Mouse (Mus musculus): ENCODE measurements around the gene Lamc1. TPM values are rescaled to one million over a fixed set of nuclear protein-coding genes. Genes with fewer than 3 reads are reported as not detected.

Gene Lamc1
- polyA plus RNA-seq, 2 experiments: 76.7 to 118 TPM

GRCm38 (mm10) chr1:153357218-153357617, 24.6 kb upstream of the Lamc1 start:
- no peak overlapping the region for H3K27ac ChIP-seq (replicated peaks; ENCODE audit: low read depth, low read length)
- no peaks in the 10 kb centered on the region for H3K36me3 ChIP-seq (ENCODE audit: control insufficient read depth, insufficient read depth, low read length)
- 100% methylated on average over 1 of the region's 1 CpGs for WGBS
- no peak for DNase-seq (ENCODE audit: low spot score)
- no peak overlapping the region for H3K4me3 ChIP-seq (replicated peaks; ENCODE audit: low read length)
- H3K27me3 ChIP-seq (ENCODE audit: control insufficient read depth, insufficient read depth, low read length): no peaks in the 10 kb centered on the region
- ATAC-seq (ENCODE audit: low FRiP score, low read depth): no peak
- no peaks in the 10 kb centered on the region for H3K9me3 ChIP-seq (ENCODE audit: control insufficient read depth, low read length)
- H3K4me1 ChIP-seq (ENCODE audit: control insufficient read depth, insufficient read depth, low read length): no peaks in the 10 kb centered on the region
- H3K9ac ChIP-seq (ENCODE audit: low read depth, low read length, severe bottlenecking): no peak overlapping the region
- no peak overlapping the region for H3K4me2 ChIP-seq (replicated peaks; ENCODE audit: low read depth, low read length, severe bottlenecking)
- no peak for TF ChIP-seq POLR2A (IDR thresholded peaks at IDR 0.05; ENCODE audit: borderline replicate concordance, extremely low read depth, insufficient read depth, insufficient read length)

DNA sequence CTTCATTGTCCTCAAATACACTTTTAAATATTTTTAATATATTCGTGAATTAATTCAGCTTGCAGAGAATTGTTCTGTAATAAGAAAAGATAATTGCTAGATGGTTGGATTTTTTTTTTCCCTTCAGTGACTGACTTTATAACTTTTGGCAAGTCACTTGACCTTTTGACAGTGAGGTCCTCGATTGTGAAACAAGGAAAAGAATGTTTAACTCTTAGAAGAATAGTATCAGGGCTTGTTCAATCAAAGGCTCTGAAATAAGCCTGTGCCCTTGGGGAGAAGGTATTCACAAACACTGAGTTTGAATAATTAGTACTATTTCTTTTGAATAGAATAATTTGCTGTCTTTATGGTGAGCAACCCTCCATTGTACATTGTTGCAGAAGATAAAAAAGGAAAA, 21.9 kb upstream of the Lamc1 start:
- no peak for DNase-seq (ENCODE audit: low spot score)
- Histone ChIP-seq H3K27ac (replicated peaks; ENCODE audit: low read depth, low read length) (no peak overlapping the region), H3K4me2 (replicated peaks; ENCODE audit: low read depth, low read length, severe bottlenecking) (no peak overlapping the region), H3K4me1 (ENCODE audit: control insufficient read depth, insufficient read depth, low read length) (no peaks in the 10 kb centered on the region), H3K4me3 (replicated peaks; ENCODE audit: low read length) (no peak overlapping the region), H3K36me3 (ENCODE audit: control insufficient read depth, insufficient read depth, low read length) (no peaks in the 10 kb centered on the region), H3K9me3 (ENCODE audit: control insufficient read depth, low read length) (no peaks in the 10 kb centered on the region), H3K27me3 (ENCODE audit: control insufficient read depth, insufficient read depth, low read length) (no peaks in the 10 kb centered on the region), H3K9ac (ENCODE audit: low read depth, low read length, severe bottlenecking) (no peak overlapping the region)
- no peak for TF ChIP-seq POLR2A (IDR thresholded peaks at IDR 0.05; ENCODE audit: borderline replicate concordance, extremely low read depth, insufficient read depth, insufficient read length)
- 53% methylated on average over 2 of the region's 2 CpGs for WGBS
- no peak for ATAC-seq (ENCODE audit: low FRiP score, low read depth)

DNA sequence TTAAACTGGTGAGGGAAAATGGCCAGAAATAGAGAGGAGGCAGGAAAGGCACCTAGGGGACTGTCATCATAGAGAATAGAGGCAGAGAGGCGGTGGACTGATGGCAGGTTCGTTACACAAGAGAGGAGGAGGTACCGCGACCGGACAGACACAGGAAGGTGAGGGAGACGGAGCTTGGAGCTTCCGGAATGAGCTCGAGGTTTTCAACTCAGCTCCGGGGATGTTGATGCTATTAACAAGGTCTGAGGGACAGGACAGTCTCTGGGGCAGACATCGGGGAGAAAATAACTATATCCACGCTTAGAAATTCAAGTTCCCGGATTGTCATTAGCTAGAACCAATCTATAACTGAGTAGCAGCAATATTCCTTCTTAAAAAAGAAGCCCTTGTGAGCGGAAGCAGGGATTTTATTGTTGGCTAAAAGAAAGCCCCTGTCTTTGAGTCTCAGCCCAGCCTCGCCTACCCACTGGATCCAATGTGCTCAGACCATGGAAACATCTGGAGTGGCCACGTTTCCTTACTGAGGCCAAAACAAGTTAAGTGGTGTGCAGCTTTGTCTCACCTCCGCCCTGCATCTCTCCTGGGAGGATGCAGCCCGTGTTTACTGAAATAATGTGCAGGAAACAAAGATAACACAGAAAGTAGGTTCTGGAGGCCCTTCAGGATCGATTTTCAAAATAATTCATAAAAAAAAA, 21.3 kb upstream of the Lamc1 start:
- Histone ChIP-seq H3K4me2 (replicated peaks; ENCODE audit: low read depth, low read length, severe bottlenecking) (no peak overlapping the region), H3K9ac (ENCODE audit: low read depth, low read length, severe bottlenecking) (no peak overlapping the region), H3K36me3 (ENCODE audit: control insufficient read depth, insufficient read depth, low read length) (no peaks in the 10 kb centered on the region), H3K9me3 (ENCODE audit: control insufficient read depth, low read length) (no peaks in the 10 kb centered on the region), H3K4me1 (ENCODE audit: control insufficient read depth, insufficient read depth, low read length) (no peaks in the 10 kb centered on the region), H3K4me3 (replicated peaks; ENCODE audit: low read length) (no peak overlapping the region), H3K27ac (replicated peaks; ENCODE audit: low read depth, low read length) (no peak overlapping the region; the same call in 1 of the 2 replicates), H3K27me3 (ENCODE audit: control insufficient read depth, insufficient read depth, low read length) (no peaks in the 10 kb centered on the region)
- DNase-seq (ENCODE audit: low spot score) (peak; percentile 8), ATAC-seq (ENCODE audit: low FRiP score, low read depth) (no peak)
- no peak for TF ChIP-seq POLR2A (IDR thresholded peaks at IDR 0.05; ENCODE audit: borderline replicate concordance, extremely low read depth, insufficient read depth, insufficient read length)
- WGBS: 72% methylated on average over 18 of the region's 18 CpGs

GRCm38 (mm10) chr1:153351034-153351433, 18.4 kb upstream of the Lamc1 start:
- WGBS: 76% methylated on average over 4 of the region's 4 CpGs

DNA sequence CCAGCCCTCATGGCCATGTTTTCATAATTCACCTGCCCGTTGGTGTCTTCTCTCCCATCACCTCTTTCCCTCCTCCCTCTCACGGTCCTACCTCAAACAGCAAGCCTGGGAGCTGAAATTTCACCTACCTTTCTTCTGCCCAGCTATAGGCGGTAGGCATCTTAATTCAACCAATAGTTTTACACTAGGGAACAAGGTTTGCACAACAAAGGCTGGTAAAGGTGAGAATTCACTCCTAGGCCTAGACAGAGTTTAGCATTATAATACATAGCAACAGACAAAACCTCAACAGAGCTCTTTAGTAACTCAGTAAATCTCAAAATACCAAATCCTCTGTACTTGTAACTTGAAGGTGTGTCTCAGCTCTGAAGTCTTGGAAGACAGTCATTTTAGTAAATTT, 15.1 kb upstream of the Lamc1 start:
- no peak for TF ChIP-seq POLR2A (IDR thresholded peaks at IDR 0.05; ENCODE audit: borderline replicate concordance, extremely low read depth, insufficient read depth, insufficient read length)
- no peaks in the 10 kb centered on the region for H3K9me3 ChIP-seq (ENCODE audit: control insufficient read depth, low read length)
- WGBS: 62% methylated on average over 3 of the region's 3 CpGs
- no peak overlapping the region for H3K27ac ChIP-seq (replicated peaks; ENCODE audit: low read depth, low read length)
- no peaks in the 10 kb centered on the region for H3K27me3 ChIP-seq (ENCODE audit: control insufficient read depth, insufficient read depth, low read length)
- DNase-seq (ENCODE audit: low spot score) (no peak), ATAC-seq (ENCODE audit: low FRiP score, low read depth) (no peak)
- H3K4me3 ChIP-seq (replicated peaks; ENCODE audit: low read length): no peak overlapping the region
- no peaks in the 10 kb centered on the region for H3K36me3 ChIP-seq (ENCODE audit: control insufficient read depth, insufficient read depth, low read length)
- H3K4me2 ChIP-seq (replicated peaks; ENCODE audit: low read depth, low read length, severe bottlenecking): no peak overlapping the region
- H3K9ac ChIP-seq (ENCODE audit: low read depth, low read length, severe bottlenecking): no peak overlapping the region
- no peaks in the 10 kb centered on the region for H3K4me1 ChIP-seq (ENCODE audit: control insufficient read depth, insufficient read depth, low read length)

More at GRCm38 (mm10) chr1:153351034-153351433, 18.4 kb upstream of the Lamc1 start:
- H3K4me3 ChIP-seq (replicated peaks; ENCODE audit: low read length): no peak overlapping the region
- H3K27ac ChIP-seq (replicated peaks; ENCODE audit: low read depth, low read length): no peak overlapping the region
- DNase-seq (ENCODE audit: low spot score) (no peak), ATAC-seq (ENCODE audit: low FRiP score, low read depth) (no peak)
- no peak for TF ChIP-seq POLR2A (IDR thresholded peaks at IDR 0.05; ENCODE audit: borderline replicate concordance, extremely low read depth, insufficient read depth, insufficient read length)
- H3K9ac ChIP-seq (ENCODE audit: low read depth, low read length, severe bottlenecking): no peak overlapping the region
- no peaks in the 10 kb centered on the region for H3K4me1 ChIP-seq (ENCODE audit: control insufficient read depth, insufficient read depth, low read length)
- no peaks in the 10 kb centered on the region for H3K9me3 ChIP-seq (ENCODE audit: control insufficient read depth, low read length)
- no peaks in the 10 kb centered on the region for H3K27me3 ChIP-seq (ENCODE audit: control insufficient read depth, insufficient read depth, low read length)
- no peaks in the 10 kb centered on the region for H3K36me3 ChIP-seq (ENCODE audit: control insufficient read depth, insufficient read depth, low read length)
- no peak overlapping the region for H3K4me2 ChIP-seq (replicated peaks; ENCODE audit: low read depth, low read length, severe bottlenecking)
